Mouse (Mus musculus): ENCODE results near the gene Spp2.

The Spp2 gene

GRCm38 (mm10) chr1:88466325-88467064 lies 59.7 kb downstream of the Spp2 start:
- no peak for DNase-seq (ENCODE audit: low spot score)

DNA sequence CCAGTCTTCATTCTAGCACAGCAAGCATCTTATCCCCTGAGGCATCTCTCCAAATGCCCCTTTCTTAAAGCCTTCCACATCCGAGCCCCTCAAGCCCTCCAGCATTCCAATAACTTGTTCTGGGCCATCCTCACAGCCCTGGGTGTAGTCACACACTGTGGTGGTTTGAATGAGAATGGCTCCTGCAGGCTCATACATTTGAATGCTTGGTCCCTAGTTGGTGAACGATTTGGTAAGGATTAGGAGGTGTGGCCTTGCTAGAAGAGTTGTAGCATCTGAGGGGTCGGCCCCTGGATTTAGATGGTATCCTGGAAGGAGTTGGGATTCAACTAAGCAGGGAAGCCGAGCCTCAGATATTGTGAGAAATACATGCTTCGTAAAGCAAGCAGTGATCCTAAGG lies 61.1 kb downstream of the Spp2 start:
- DNase-seq (ENCODE audit: low spot score): no peak

DNA sequence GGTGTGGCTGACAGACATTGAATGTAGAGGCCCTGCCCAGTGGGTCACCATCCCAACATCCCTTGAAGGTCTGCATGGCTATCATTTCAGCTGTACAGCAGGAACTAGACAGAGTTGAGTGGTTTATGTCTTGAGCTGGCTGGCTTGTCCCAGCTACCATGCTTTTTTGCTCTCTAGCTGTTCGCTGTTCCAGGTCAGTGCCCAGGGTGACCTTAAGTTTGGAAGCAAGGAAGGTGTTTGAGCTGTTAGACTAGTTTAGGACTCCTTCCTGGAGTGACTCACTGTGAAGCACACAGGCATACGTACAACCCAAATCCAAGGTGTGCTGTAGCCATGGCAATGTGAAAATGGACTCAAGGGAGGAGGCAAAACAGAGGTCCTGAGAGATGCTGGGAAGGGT lies 61.6 kb downstream of the Spp2 start:
- DNase-seq (ENCODE audit: low spot score): no peak

DNA sequence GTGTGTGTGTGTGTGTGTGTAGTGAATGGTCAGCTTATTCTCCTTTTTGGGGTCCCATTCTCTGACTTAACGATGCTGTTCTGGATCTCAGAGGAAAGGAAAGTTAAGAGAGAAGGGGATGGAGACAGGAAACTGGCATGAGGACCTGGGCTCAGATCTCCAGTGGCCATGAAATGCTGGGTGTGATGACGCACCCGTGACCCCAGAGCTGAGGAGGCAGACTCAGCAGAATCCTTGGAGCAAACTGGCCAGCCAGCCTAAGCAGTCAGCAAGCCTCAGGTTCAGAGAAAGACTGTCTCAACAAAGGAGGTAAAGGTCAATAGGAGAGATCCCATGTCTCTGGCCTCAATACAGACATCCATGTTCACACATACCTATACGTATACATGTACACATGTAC lies 63.0 kb downstream of the Spp2 start:
- DNase-seq (ENCODE audit: low spot score): no peak

DNA sequence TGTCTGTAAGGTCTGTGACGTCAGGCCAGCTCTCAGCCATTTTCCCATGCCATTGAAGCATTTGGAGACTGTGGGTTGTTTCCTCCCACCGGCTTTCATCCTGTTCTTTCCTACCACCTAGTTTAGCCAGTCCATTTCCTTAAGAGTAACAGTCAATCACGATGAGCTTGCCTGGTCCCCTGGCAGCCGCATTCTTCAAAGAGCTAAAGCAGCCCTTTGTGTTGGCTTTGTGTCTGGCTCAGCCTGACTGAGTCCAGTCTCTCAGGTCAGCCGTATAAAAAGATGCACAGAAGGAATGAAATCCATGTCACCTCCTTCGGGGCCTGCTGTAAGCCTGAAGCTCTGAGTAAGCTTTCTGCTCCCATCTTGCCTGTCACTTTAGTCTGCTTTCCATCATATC lies 65.5 kb downstream of the Spp2 start:
- no peak for DNase-seq (ENCODE audit: low spot score)

- DNase-seq (ENCODE audit: low spot score): peak; percentile 18
Measured at GRCm38 (mm10) chr1:88473899-88474298, 67.1 kb downstream of the Spp2 start.

DNA sequence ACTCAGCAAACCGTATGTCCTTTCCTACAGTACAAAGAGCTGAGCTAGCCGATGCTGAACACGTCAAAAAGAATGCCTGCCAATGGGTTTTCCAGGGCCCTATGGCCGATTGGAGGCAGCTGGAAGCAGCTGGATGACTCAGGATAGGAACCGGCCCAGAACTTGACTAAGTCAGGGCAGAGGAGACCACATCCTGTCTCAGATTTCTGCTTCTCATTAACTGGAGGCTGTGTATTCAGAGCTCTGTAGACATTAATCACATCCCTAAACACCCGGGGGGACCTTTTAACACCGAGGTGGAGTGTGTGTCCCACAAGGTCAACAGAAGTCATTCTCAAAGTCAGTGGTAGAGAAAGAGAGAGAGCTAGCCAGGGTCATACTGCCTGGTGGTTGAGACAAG lies 67.8 kb downstream of the Spp2 start:
- peak; percentile 55 for DNase-seq (ENCODE audit: low spot score)

DNA sequence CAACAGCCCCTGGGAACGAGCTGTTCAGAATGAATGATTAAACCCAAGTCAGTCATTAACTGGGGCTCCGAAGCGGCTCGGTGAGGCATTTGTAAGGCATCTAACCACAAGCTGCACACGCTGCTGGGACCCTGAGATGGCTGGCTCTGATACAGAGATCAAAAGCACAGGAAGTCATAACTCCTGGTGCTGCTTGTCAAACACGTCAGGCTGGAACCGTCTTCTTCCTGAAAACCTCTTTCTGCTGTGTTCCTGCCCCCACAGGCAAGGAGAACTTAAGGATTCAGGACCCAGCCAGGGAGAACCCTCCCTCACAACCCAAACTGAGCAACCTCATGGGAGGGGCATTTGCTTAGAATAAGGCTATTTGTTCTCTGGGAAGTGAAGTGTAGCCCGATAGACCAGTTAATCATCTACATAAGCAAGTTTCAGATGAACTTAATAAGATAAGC lies 68.8 kb downstream of the Spp2 start:
- peak; percentile 82 for DNase-seq (ENCODE audit: low spot score)

All from yolk sac, embryonic 10.5 days (tissue).